9 mouse cellular contexts compared by ENCODE assay signal in genomic region chr17:25984066-25984465, GRCm38 (mm10). TPM values are rescaled to one million over a fixed set of nuclear protein-coding genes. Genes with fewer than 3 reads are reported as not detected.
DNase-seq lines count a peak whose midpoint lies in the region; ATAC-seq lines count a peak whose summit lies in the region.
"Had no signal": no experiment of that assay in that cellular context is flagged by ENCODE, and none has a peak within 500 bp of the region (broad histone marks: within the 10 kb centered on the region; RNA-seq: fewer than 3 reads in every experiment).

No protein-coding gene starts in this region.

- intact Hi-C loops in heart, postnatal 14 days (cut with DNase I), result loop anchor here (2.0 kb wide), 1 partner anchor 43 kb away; no protein-coding TSS in a partner anchor

- H3K4me1 ChIP-seq in heart, embryonic 14.5 days (ENCODE audit: control insufficient read depth in 2 of 2, insufficient read depth in 2 of 2, low read length in 2 of 2), result peaks cover 9 to 29% of the 10 kb centered on the region in 2 experiments
- H3K4me1 ChIP-seq in embryonic facial prominence, embryonic 11.5 days (ENCODE audit: control insufficient read depth, insufficient read depth, low read length), result no peaks in the 10 kb centered on the region; the same call in 1 of the 2 replicates
- peaks cover 37% of the 10 kb centered on the region for H3K4me1 ChIP-seq in hindbrain, embryonic 15.5 days (replicated peaks)
- H3K4me1 ChIP-seq in midbrain, embryonic 15.5 days, result peaks cover 28% of the 10 kb centered on the region

- no peak for ATAC-seq in heart, embryonic 14.5 days (ENCODE audit: insufficient number of reproducible peaks, insufficient read depth, low FRiP score, low read depth)
- ATAC-seq in embryonic facial prominence, embryonic 11.5 days (replicated peaks; ENCODE audit: insufficient number of reproducible peaks, low FRiP score, low TSS enrichment, low read depth), result no peak
- ATAC-seq in hindbrain, embryonic 15.5 days (ENCODE audit: low FRiP score, low read depth), result no peak
- no peak for ATAC-seq in midbrain, embryonic 15.5 days (replicated peaks)

- H3K4me2 ChIP-seq in heart, embryonic 14.5 days (ENCODE audit: low read length), result peak overlapping the region; percentile 94
- no peak overlapping the region for H3K4me2 ChIP-seq in embryonic facial prominence, embryonic 11.5 days (ENCODE audit: low read depth, low read length)
- H3K4me2 ChIP-seq in hindbrain, embryonic 15.5 days, result peak overlapping the region; percentile 82
- H3K4me2 ChIP-seq in midbrain, embryonic 15.5 days, result peak overlapping the region; percentile 79

- H3K9ac ChIP-seq in heart, embryonic 14.5 days (ENCODE audit: low read length), result 0 out of 2 replicates have a peak overlapping the region, but pooled peaks have one; percentile 95
- H3K9ac ChIP-seq in embryonic facial prominence, embryonic 11.5 days (replicated peaks; ENCODE audit: low read length), result no peak overlapping the region; the same call in 1 of the 2 replicates
- H3K9ac ChIP-seq in hindbrain, embryonic 15.5 days, result peak overlapping the region; percentile 58; the same call in 1 of the 2 replicates
- H3K9ac ChIP-seq in midbrain, embryonic 15.5 days, result peak overlapping the region; percentile 84

- no peak for DNase-seq in heart, postnatal 14 days
- DNase-seq in embryonic facial prominence, embryonic 11.5 days (ENCODE audit: low spot score), result no peak
- DNase-seq in spleen, adult 12 weeks (ENCODE audit: low spot score), result no peak
- no peak for DNase-seq in left cerebral cortex, adult 8-10 months (ENCODE audit: low spot score in 2 of 2)
- no peak for DNase-seq in urinary bladder, adult 18-20 months (ENCODE audit: low spot score in 2 of 2)

- H3K36me3 ChIP-seq in heart, embryonic 14.5 days (ENCODE audit: control insufficient read depth, insufficient read depth, low read length), result 0 out of 2 replicates have a peak, but pooled peaks cover 6% of the 10 kb centered on the region
- no peaks in the 10 kb centered on the region for H3K36me3 ChIP-seq in embryonic facial prominence, embryonic 11.5 days (replicated peaks; ENCODE audit: control insufficient read depth, insufficient read depth, low read depth, low read length)
- H3K36me3 ChIP-seq in hindbrain, embryonic 15.5 days, result no peaks in the 10 kb centered on the region
- no peaks in the 10 kb centered on the region for H3K36me3 ChIP-seq in midbrain, embryonic 15.5 days (replicated peaks)

- WGBS in heart, embryonic 14.5 days, result 86% methylated on average over 1 of the region's 1 CpGs
- WGBS in embryonic facial prominence, embryonic 11.5 days, result 96% methylated on average over 1 of the region's 1 CpGs
- 100% methylated on average over 1 of the region's 1 CpGs for WGBS in hindbrain, embryonic 15.5 days
- 96% methylated on average over 1 of the region's 1 CpGs for WGBS in midbrain, embryonic 15.5 days

- H3K27me3 ChIP-seq in heart, embryonic 14.5 days (ENCODE audit: control insufficient read depth, insufficient read depth, low read length), result no peaks in the 10 kb centered on the region
- no peaks in the 10 kb centered on the region for H3K27me3 ChIP-seq in embryonic facial prominence, embryonic 11.5 days (ENCODE audit: control insufficient read depth, insufficient read depth, low read length)
- H3K27me3 ChIP-seq in hindbrain, embryonic 15.5 days, result no peaks in the 10 kb centered on the region
- no peaks in the 10 kb centered on the region for H3K27me3 ChIP-seq in midbrain, embryonic 15.5 days (replicated peaks)

- H3K27ac ChIP-seq in heart, embryonic 14.5 days (replicated peaks in 1 of 2; ENCODE audit: control insufficient read depth in 1 of 2, insufficient read depth in 1 of 2, low read depth in 2 of 2, low read length in 2 of 2), result no peak overlapping the region
- no peak overlapping the region for H3K27ac ChIP-seq in embryonic facial prominence, embryonic 11.5 days (replicated peaks; ENCODE audit: low read depth, low read length)
- peak overlapping the region; percentile 88; the same call in 1 of the 2 replicates for H3K27ac ChIP-seq in hindbrain, embryonic 15.5 days (replicated peaks)
- H3K27ac ChIP-seq in midbrain, embryonic 15.5 days, result no peak overlapping the region

- H3K9me3 ChIP-seq in heart, embryonic 14.5 days (ENCODE audit: control insufficient read depth, low read length), result no peaks in the 10 kb centered on the region
- H3K9me3 ChIP-seq in embryonic facial prominence, embryonic 11.5 days (replicated peaks; ENCODE audit: control insufficient read depth, low read length), result no peaks in the 10 kb centered on the region
- H3K9me3 ChIP-seq in hindbrain, embryonic 15.5 days, result no peaks in the 10 kb centered on the region
- no peaks in the 10 kb centered on the region for H3K9me3 ChIP-seq in midbrain, embryonic 15.5 days

- H3K4me3 ChIP-seq in heart, embryonic 14.5 days (ENCODE audit: control insufficient read depth in 1 of 2, insufficient read depth in 1 of 2, low read depth in 1 of 2, low read length in 2 of 2), result peak overlapping the region in 1 of 2 experiments; percentile 91; a peak in 2 of 4 replicates
- H3K4me3 ChIP-seq in embryonic facial prominence, embryonic 11.5 days (ENCODE audit: low read depth, low read length), result peak overlapping the region; percentile 86
- peak overlapping the region; percentile 77 for H3K4me3 ChIP-seq in hindbrain, embryonic 15.5 days
- H3K4me3 ChIP-seq in midbrain, embryonic 15.5 days, result peak overlapping the region; percentile 86

RNA-seq across cellular contexts. Expression of gene Capn15, which starts 1.5 kb away (rescaled TPM):
- polyA plus RNA-seq in heart, embryonic 14.5 days (2014; fragmentation: Nextera tagmentation; extraction: Ambion mirVana), result 11.2 and 11.3 TPM in 2 replicates
- total RNA-seq in heart, postnatal 14 days (2021), result 10 to 100 TPM; 11.4 to 13.1 TPM
- polyA plus RNA-seq in embryonic facial prominence, embryonic 11.5 days (2014; fragmentation: Nextera tagmentation; extraction: Ambion mirVana), result 17.4 and 20.2 TPM in 2 replicates
- polyA plus RNA-seq in hindbrain, embryonic 15.5 days (2015; fragmentation: Nextera tagmentation; extraction: Ambion mirVana), result 20.2 and 27.6 TPM in 2 replicates
- polyA plus RNA-seq in midbrain, embryonic 15.5 days (2015; fragmentation: Nextera tagmentation; extraction: Ambion mirVana), result 22.2 and 23.8 TPM in 2 replicates
- total RNA-seq in left cerebral cortex, adult 8-10 months (2022), result 10 to 100 TPM; 34.3 to 50.9 (median 46.4) TPM

RNA-seq across cellular contexts. Expression of gene A930017K11Rik, which starts 31.7 kb away (rescaled TPM):
- 0.09 TPM in 1 of 2 replicates, not detected in the other for polyA plus RNA-seq in heart, embryonic 14.5 days (2014; fragmentation: Nextera tagmentation; extraction: Ambion mirVana)
- total RNA-seq in heart, postnatal 14 days (2021), result not detected
- polyA plus RNA-seq in embryonic facial prominence, embryonic 11.5 days (2014; fragmentation: Nextera tagmentation; extraction: Ambion mirVana), result 0.15 and 0.49 TPM in 2 replicates
- polyA plus RNA-seq in hindbrain, embryonic 15.5 days (2015; fragmentation: Nextera tagmentation; extraction: Ambion mirVana), result 2.7 and 5.4 TPM in 2 replicates
- 3.1 and 6.1 TPM in 2 replicates for polyA plus RNA-seq in midbrain, embryonic 15.5 days (2015; fragmentation: Nextera tagmentation; extraction: Ambion mirVana)
- total RNA-seq in left cerebral cortex, adult 8-10 months (2022), result 1 to 10 TPM in 3 of 4 experiments, under 1 TPM in 1; 0.63 to 1.8 (median 1.4) TPM

RNA-seq across cellular contexts. Expression of gene Nhlrc4, which starts 39.3 kb away (rescaled TPM):
- polyA plus RNA-seq in heart, embryonic 14.5 days (2014; fragmentation: Nextera tagmentation; extraction: Ambion mirVana), result 0.09 TPM in 1 of 2 replicates, not detected in the other
- under 1 TPM in 1 of 2 experiments, not detected in 1; 0.17 TPM for total RNA-seq in heart, postnatal 14 days (2021)
- polyA plus RNA-seq in embryonic facial prominence, embryonic 11.5 days (2014; fragmentation: Nextera tagmentation; extraction: Ambion mirVana), result 0.15 TPM in 1 of 2 replicates, not detected in the other
- polyA plus RNA-seq in hindbrain, embryonic 15.5 days (2015; fragmentation: Nextera tagmentation; extraction: Ambion mirVana), result 0.30 and 0.91 TPM in 2 replicates
- polyA plus RNA-seq in midbrain, embryonic 15.5 days (2015; fragmentation: Nextera tagmentation; extraction: Ambion mirVana), result 0.73 and 0.80 TPM in 2 replicates
- under 1 TPM; 0.41 to 0.74 (median 0.48) TPM for total RNA-seq in left cerebral cortex, adult 8-10 months (2022)
- total RNA-seq: megakaryocyte-erythroid progenitor cell, adult 5-6 weeks had no signal

RNA-seq across cellular contexts. Expression of gene Pigq, which starts 39.3 kb away (rescaled TPM):
- 61.8 and 62.7 TPM in 2 replicates for polyA plus RNA-seq in heart, embryonic 14.5 days (2014; fragmentation: Nextera tagmentation; extraction: Ambion mirVana)
- 10 to 100 TPM; 60.6 to 62.7 TPM for total RNA-seq in heart, postnatal 14 days (2021)
- 40.2 and 41.4 TPM in 2 replicates for polyA plus RNA-seq in embryonic facial prominence, embryonic 11.5 days (2014; fragmentation: Nextera tagmentation; extraction: Ambion mirVana)
- polyA plus RNA-seq in hindbrain, embryonic 15.5 days (2015; fragmentation: Nextera tagmentation; extraction: Ambion mirVana), result 73.9 and 77.2 TPM in 2 replicates
- 71.9 and 75.8 TPM in 2 replicates for polyA plus RNA-seq in midbrain, embryonic 15.5 days (2015; fragmentation: Nextera tagmentation; extraction: Ambion mirVana)
- 100 to 1,000 TPM; 104 to 113 (median 104) TPM for total RNA-seq in left cerebral cortex, adult 8-10 months (2022)
